Mouse (Mus musculus) thymus, postnatal 25 days (tissue): ENCODE measurements around the gene Pde12.

Experiments
- DNase-seq: peaks from one replicate; pipeline ENCODE4 v3.0.0; 2022

Pde12 gene

DNA sequence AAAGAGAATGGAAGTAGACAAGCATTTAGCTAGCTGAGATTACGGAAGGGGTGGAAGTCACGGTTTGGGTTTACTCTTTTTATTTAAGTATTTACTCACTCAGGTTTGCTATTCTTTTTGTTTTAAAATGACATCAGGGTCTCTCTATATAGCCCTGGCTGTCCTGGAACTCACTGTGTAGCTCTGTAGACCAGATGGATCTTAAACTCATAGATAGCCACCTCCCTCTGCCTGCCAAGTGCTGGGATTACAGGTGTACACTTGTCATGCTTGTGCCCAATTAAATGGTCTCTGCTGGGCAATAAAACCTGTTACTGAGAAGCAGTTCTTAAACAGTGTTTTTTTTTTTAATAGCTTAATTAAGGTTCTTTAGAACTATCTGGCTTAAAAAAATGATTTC, 29.7 kb downstream of the Pde12 start:
- DNase-seq: no peak

DNA sequence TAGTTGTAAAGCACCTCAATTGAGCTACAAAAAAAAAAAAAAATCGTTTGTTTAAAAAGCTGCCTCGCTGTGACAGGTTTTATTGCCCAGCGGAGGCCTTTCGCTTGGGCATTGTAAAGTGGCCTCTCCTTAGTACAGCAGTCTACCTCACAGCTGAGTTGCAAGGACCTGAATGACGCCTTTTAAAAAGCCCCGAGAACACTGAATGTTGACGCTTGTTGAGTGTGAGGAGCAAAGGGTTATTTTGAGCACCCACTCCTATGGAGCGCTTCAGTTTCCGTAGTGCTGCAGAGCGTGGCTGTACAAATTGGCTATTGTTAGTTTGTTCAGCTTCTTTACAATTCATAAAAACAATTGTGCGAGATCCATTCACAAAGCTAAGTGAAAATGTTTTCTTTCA, 30.4 kb downstream of the Pde12 start:
- peak; percentile 11 for DNase-seq

DNA sequence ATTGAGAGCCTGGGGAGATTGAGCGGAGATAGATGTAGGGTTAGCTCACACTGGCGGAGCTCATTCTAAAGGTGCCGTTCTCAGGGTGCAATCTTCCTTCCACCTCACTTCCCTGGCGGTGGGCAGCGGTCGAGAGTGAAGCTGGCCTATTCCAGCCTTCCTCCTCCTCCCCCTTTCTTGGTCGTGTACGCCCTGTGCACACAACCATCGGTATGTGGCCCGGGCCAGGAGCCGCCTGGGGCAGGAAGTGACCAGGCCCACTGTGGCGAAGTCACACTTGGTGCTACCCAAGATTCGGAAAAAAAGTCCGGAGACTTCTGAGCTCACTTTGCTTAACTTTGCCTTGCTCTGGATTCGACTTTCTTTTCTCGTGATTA, 31.0 kb downstream of the Pde12 start:
- peak; percentile 50 for DNase-seq

DNA sequence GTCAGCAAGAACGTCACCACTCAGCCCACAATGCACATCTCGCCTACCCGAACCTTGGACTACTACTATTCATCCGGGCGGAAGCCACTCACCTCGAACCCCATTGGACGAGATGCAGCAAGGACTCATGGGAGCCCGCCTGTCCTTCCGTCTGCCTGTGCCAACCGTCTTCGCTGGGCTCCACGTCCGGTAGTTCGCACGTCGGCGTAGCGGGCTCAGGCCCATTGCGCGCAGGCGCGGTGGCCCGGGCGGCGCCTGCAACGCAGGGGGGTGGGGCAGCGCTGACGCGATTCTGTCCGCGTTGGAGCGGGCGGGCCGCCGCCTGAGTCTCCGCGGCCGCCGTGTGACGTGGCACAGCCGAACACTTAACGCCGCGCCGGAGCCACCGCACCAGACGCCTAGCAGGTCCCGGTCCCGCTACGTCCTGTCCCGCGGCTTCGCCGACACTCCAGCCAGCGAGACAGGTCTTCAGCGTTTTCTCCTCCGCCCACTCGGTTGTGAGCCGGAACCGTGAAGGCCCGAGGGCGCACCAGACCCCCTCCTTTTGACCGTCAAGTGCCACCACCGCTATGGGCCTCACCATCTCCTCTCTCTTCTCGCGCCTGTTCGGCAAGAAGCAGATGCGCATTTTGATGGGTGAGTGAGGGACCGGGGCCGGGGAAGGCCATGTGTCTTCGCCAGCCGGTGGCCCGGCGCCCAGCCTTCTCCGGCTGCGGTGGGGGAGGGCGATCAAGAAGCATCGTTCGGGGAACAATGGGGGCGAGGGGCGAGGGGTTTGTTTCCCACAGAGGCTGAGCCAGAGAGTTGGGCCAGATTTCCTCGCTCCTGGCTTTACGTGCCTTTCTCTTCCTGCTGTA, 31.6 kb downstream of the Pde12 start, which contains the start of gene Arf4:
Gene Arf4 (plus strand): TSS at position 224 of the 857 bp plus-strand sequence.
- peak; percentile 96 for DNase-seq

DNA sequence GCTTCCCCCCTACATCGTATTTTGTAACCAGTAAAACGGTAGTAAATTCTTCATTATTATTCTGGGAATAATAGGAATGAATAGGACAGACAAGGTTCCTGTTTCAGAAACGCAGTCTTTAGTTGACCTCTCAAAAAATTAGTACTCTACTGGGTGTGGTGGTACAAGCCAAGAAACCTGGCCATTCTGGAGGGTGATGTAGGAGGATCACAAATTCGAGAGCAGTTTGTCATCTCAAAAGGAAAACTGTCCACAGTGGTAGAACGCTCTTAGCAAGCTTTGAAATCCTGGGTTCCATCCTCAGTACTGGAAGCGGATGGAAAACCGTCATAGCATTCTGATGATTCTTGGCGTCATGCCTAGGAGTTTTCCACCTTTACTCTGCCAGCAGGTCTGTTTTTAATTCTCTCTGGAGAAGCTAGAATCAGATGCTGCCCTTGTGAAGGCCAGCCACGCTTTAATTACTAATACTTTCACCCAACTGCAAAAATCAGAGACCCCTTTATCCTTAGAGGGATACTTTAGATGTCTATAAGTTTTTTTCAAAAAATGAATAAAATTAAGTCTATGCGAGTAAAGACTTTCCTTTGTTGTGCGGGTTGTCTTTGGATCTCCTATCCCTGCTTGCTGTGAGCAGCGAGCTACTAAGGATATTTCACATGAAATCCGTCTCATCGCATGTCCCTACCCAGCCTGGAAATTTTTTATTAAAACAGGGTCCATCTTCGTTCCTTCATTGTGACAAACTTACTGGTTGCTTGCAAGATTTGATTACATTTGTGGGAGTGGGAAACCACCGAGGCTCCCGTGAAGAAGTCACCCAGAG, 32.4 kb downstream of the Pde12 start:
- no peak for DNase-seq

DNA sequence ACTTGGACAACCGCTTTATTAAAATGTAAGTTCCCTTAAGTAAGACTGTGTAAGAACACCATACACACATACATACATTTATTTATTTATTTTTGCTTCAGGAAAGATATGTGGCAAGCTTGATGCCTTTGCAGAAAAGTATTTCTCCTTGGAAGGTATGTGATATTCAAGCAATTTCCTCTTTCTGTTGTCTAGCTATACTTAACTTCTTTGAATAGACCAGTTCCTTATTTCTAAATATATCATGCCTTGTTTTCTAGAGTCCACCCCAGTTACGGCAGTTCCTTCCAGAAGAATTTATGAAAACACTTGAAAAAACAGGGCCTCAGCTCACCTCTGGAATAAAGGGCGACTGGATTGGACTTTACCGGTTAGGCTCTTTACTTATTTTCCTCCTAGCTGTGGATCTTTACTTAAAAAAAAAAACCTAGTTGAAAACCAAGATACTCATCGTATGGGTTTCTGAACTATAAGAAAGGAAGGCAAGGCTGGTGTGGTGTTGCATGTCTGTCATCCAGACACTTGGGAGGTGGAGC, 43.0 kb downstream of the Pde12 start:
- DNase-seq: no peak

DNA sequence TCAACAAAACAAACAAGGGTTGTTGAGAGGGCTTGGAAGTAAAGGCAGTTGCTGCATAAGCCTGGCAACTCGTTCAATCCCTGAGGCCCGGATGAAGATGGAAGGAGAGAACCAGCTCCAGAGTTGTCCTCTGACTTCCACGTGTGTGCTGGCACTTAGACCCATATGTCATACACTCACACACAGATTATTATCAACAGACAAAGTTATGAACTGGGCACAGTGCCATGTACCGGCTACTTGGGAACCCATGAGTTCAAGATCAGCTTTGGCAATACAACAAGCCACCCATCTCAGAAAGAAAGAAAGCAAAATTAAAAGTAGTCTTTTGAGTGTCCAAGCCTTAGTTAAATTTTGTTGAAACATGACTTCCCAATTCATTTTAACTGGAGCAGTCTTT, 44.4 kb downstream of the Pde12 start:
- no peak for DNase-seq

DNA sequence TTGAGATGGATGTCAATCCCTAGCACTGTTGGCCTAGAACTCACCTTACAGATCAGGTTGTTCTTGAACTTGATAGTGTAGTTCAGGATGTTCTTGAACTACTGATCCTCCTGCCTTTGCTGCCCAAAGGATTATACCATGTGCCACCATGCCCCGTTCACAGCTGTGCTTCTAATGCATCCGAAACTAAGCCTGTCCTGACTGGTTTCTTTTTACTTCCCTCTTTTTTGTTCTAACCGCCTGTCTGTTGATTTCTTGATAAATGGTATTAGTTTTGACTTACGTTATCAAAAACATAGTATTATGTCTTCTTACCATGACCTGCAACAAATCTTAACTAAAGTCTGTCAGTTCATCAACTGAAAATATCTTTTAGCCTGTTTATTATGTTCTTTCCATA, 59.0 kb downstream of the Pde12 start:
- DNase-seq: no peak
